Mouse (Mus musculus) ES-Bruce4 (cell line): Measurements from ENCODE around the gene Kit. TPM values are rescaled to one million over a fixed set of nuclear protein-coding genes. Genes with fewer than 3 reads are reported as not detected.

Experiments
- H3K27ac ChIP-seq: 2 replicates; pipeline ENCODE4 v1.5.1; 2012; ENCODE audit warnings: low read length, inconsistent platforms; ENCODE audit not compliant: insufficient read depth
- H3K27me3 ChIP-seq: 2 replicates; pipeline ENCODE4 v1.6.1; 2012; ENCODE audit warnings: mild to moderate bottlenecking, low read length, inconsistent platforms; ENCODE audit not compliant: control insufficient read depth, poor library complexity, insufficient read depth, severe bottlenecking
- H3K36me3 ChIP-seq: 2 replicates; pipeline ENCODE4 v1.6.1; 2012; ENCODE audit warnings: inconsistent platforms, mild to moderate bottlenecking, low read length, moderate library complexity; ENCODE audit not compliant: control insufficient read depth, poor library complexity, insufficient read depth, severe bottlenecking
- H3K4me1 ChIP-seq: one replicate; pipeline ENCODE4 v1.8.1; 2011; ENCODE audit warnings: low read length; ENCODE audit not compliant: control insufficient read depth, insufficient read depth
- H3K4me3 ChIP-seq: 2 replicates; pipeline ENCODE4 v1.5.1; 2011; ENCODE audit warnings: low read depth, mild to moderate bottlenecking, low read length
- H3K9ac ChIP-seq: 2 replicates; pipeline ENCODE4 v1.6.1; 2012; ENCODE audit warnings: low read depth, mild to moderate bottlenecking, inconsistent platforms; ENCODE audit not compliant: poor library complexity, severe bottlenecking
- H3K9me3 ChIP-seq: replicated peaks from 2 replicates; pipeline ENCODE4 v1.6.1; 2012; ENCODE audit warnings: mild to moderate bottlenecking, low read length, inconsistent platforms; ENCODE audit not compliant: control insufficient read depth, poor library complexity, insufficient read depth, severe bottlenecking
- CTCF ChIP-seq: IDR thresholded peaks from one replicate; pipeline ENCODE4 v1.8.1; 2011; ENCODE audit warnings: low read depth, low read length
- EP300 ChIP-seq: IDR thresholded peaks from 2 replicates; pipeline ENCODE4 v1.6.1; 2011; ENCODE audit warnings: low read depth, low read length; ENCODE audit not compliant: insufficient read depth
- POLR2A ChIP-seq: IDR thresholded peaks from one replicate; pipeline ENCODE4 v1.8.1; 2011; ENCODE audit warnings: low read length; ENCODE audit not compliant: insufficient read depth
- polyA plus RNA-seq: library from polyadenylated mRNA; stranded (reverse); fragments of >200 nt; gene quantifications from 2 replicates; pipeline ENCODE4 v1.2.4, GENCODE M21; 2011; ENCODE audit warnings: low read depth; ENCODE audit not compliant: missing spikeins, insufficient read depth, insufficient read length

Gene Kit
- polyA plus RNA-seq, 1 experiment, result 36.4 TPM

DNA sequence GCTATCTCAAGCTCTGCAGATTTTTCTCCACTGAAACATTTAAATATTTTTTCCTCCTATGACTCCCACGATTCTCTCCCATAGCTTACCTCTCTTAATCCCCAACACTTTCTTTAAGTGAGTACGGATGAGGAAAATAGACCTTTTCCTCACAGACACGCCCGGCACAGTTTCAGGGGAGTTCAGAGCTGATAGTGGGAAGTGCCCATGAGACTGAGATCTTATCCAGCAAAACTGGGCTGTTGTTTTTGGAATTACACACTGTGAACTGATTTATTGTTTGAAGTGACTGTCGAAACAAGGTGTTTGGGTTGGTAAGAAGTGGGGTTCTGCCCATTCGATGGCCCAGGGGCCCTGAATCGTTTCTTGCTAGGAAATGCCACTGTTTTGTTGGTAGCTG lies 124.4 kb downstream of the Kit start:
- H3K9ac ChIP-seq, result no peak overlapping the region
- H3K4me1 ChIP-seq, result no peaks in the 10 kb centered on the region
- no peak overlapping the region for H3K27ac ChIP-seq
- no peak overlapping the region for H3K4me3 ChIP-seq
- no peaks in the 10 kb centered on the region for H3K27me3 ChIP-seq
- no peaks in the 10 kb centered on the region for H3K9me3 ChIP-seq
- TF ChIP-seq CTCF (no peak), POLR2A (no peak), EP300 (no peak)
- no peaks in the 10 kb centered on the region for H3K36me3 ChIP-seq

DNA sequence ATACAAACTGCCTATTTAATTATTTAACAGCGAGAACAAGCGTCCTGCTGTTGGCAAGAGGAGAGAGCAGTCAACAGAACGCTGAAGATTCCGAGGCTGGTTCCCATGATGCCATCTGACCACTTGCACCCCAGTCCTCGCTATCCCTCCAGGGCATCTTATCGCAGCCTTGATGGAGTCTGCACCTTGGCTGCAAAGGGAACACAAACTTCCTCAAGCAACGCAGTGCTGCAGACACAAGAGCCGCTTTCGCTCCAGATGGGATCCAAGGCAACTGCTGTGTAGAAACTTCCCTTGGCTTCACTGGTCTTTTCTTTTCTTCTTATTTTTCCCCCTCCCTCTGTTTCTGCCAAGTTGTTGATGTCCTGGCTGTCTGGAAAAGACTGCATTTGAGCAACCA lies 124.8 kb downstream of the Kit start:
- Histone ChIP-seq H3K27ac (no peak overlapping the region), H3K27me3 (no peaks in the 10 kb centered on the region), H3K9ac (no peak overlapping the region), H3K9me3 (no peaks in the 10 kb centered on the region), H3K36me3 (no peaks in the 10 kb centered on the region), H3K4me3 (no peak overlapping the region), H3K4me1 (no peaks in the 10 kb centered on the region)
- TF ChIP-seq POLR2A (no peak), CTCF (no peak), EP300 (no peak)

DNA sequence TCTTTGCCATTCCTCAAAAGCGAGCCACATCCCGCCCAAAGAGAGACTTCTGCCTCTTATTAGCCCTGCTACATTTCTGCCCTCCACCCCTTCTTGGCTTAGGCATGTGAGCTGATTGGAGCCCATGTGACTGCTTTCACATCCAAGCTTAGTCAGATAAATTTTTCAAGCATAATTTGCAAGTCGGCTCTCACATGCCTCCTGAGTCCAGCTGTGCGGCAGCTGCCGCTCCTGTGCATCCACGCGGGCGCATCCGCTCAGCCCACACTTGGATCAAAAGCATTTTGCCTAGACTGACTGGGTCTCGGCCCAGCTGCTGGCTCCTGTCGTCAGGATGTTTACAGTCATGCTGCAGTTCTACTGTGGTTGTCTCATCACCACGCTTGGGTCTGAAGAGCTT lies 126.9 kb downstream of the Kit start:
- TF ChIP-seq EP300, result no peak
- TF ChIP-seq POLR2A, result no peak
- no peak for TF ChIP-seq CTCF
- H3K36me3 ChIP-seq, result no peaks in the 10 kb centered on the region
- no peak overlapping the region for H3K27ac ChIP-seq
- no peaks in the 10 kb centered on the region for H3K27me3 ChIP-seq
- no peaks in the 10 kb centered on the region for H3K4me1 ChIP-seq
- H3K4me3 ChIP-seq, result no peak overlapping the region
- H3K9me3 ChIP-seq, result no peaks in the 10 kb centered on the region
- no peak overlapping the region for H3K9ac ChIP-seq

DNA sequence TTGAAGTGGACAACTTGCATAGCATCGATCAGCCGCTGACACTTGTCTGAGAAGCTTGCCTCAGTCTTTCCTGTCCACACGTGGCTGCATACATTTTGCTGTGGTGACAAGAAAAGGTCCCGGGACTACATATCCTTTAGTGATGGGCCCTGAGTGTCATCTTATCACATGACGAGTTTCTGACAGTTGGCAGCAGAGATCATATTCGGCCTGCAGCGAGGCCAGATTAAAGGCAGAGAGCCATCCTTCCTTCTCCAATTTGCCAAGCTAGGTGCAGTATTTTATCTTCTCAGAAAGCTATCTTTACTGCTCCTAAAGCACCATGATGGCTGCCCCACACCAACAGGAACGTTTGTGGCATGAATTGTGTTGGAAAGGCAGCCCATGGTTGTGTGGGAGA lies 127.4 kb downstream of the Kit start:
- Histone ChIP-seq H3K36me3 (no peaks in the 10 kb centered on the region), H3K4me1 (no peaks in the 10 kb centered on the region), H3K27me3 (no peaks in the 10 kb centered on the region), H3K9me3 (no peaks in the 10 kb centered on the region), H3K4me3 (no peak overlapping the region), H3K9ac (no peak overlapping the region), H3K27ac (no peak overlapping the region)
- TF ChIP-seq CTCF, result no peak
- no peak for TF ChIP-seq POLR2A
- no peak for TF ChIP-seq EP300

DNA sequence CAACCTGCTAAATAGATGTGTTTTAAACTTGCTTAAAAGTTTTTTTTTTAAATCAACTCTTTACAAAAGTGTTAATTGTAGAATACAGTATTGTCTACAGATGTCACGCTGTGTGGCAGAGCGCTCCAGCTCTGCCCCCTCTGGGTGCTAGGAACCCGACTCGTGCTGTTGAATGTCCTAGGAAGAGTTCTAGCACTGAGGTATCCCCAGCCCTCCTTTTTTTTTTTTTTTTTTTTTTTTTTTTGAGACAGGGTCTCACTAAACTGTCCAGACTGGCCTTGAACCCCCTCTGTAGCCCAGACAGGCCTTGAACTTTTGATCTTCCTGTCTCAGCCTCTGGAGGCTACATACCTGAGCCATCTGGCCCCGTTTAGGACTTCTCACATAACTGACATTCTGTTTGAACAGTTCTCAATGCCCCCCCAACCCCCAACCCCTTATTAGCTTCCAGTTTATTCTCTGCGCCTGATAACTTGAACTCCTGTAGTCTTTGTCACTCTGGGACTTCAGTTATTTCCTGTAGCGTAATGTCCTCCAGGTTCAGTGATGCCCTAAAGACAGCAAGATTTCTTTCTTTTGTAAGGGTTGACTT lies 130.0 kb downstream of the Kit start:
- Histone ChIP-seq H3K27me3 (no peaks in the 10 kb centered on the region), H3K36me3 (no peaks in the 10 kb centered on the region), H3K4me3 (no peak overlapping the region), H3K4me1 (no peaks in the 10 kb centered on the region), H3K9me3 (no peaks in the 10 kb centered on the region), H3K9ac (no peak overlapping the region), H3K27ac (no peak overlapping the region)
- TF ChIP-seq CTCF, result no peak
- no peak for TF ChIP-seq POLR2A
- TF ChIP-seq EP300, result no peak

DNA sequence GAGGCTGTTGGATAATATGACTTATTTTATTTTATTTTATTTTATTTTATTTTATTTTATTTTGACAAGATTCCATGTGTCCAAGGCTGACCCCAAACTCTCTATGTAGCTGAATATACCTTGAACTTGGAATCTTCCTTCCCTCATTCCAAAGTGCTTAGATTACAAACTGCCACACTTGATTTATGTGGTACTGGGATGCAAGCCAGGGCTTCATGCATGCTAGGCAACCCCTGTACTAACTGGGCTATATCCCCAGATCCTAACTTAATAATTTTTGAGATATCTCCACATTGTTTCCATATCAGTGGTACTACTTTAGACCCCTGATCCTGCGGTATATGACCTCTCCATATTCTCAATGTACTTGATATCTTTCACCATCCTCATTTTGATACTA lies 130.7 kb downstream of the Kit start:
- TF ChIP-seq EP300 (no peak), POLR2A (no peak), CTCF (no peak)
- Histone ChIP-seq H3K4me3 (no peak overlapping the region), H3K9me3 (no peaks in the 10 kb centered on the region), H3K27me3 (no peaks in the 10 kb centered on the region), H3K4me1 (no peaks in the 10 kb centered on the region), H3K27ac (no peak overlapping the region), H3K9ac (no peak overlapping the region), H3K36me3 (no peaks in the 10 kb centered on the region)
